Mouse (Mus musculus) bone marrow, adult 2 months (tissue): ENCODE data around the gene Cd37.

Experiments used
- CTCF ChIP-seq: fragments of 200-500 bp; IDR thresholded peaks from 2 replicates; pipeline ENCODE4 v1.5.1; 2011; ENCODE audit warnings: low read length, control low read depth; ENCODE audit not compliant: control insufficient read depth, insufficient read depth
- POLR2A ChIP-seq: fragments of 200-500 bp; IDR thresholded peaks from 2 replicates; pipeline ENCODE4 v1.6.1; 2011; ENCODE audit warnings: low read depth, mild to moderate bottlenecking, control low read depth, low read length, borderline replicate concordance; ENCODE audit not compliant: control insufficient read depth

GRCm38 (mm10) chr7:45191803-45192363 is 47.0 kb downstream of the Cd37 start:
- TF ChIP-seq CTCF (no peak), POLR2A (no peak)
